Mouse (Mus musculus) brain, adult 10 weeks (tissue): Measurements from ENCODE around the gene Pgr15l. TPM values are rescaled to one million over a fixed set of nuclear protein-coding genes. Genes with fewer than 3 reads are reported as not detected.

Source experiments
- polyA plus RNA-seq: library from polyadenylated mRNA; stranded (reverse); fragments of 350-450 nt; fragmentation: Illumina TruSeq; extraction: RNeasy Lipid Tissue Mini Kit (QIAGEN cat#74804); gene quantifications from one replicate; pipeline ENCODE4 v1.2.3, GENCODE M21; 2015; ENCODE audit warnings: low read depth, low replicate concordance

Gene Pgr15l
- polyA plus RNA-seq: 0.18 TPM

DNA sequence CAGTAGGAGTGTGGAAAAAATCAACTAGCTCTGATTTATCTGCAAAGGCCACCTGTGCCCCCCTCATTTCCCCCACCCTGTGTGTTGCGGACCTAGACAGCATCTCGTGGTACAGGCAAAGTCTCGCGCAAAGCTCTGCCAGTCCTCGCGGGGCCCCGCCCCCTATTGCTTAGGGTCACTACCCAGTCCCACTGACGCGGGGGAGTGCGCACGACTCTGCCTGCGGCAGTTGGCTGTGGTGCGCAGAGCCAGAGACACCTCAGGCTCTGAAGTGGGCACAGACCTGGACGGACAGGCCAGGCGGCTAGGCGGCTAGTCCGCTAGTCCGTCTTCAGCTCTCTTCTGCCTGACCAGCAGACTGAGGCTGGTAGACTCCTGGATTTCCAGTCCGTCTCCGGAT lies at the start of gene Pgr15l:
TSS of gene Pgr15l (plus strand) at position 228 of the 400 bp plus-strand sequence.

